Mouse (Mus musculus) forebrain, embryonic 15.5 days (tissue): Measurements from ENCODE around the gene Krt10. TPM values are rescaled to one million over a fixed set of nuclear protein-coding genes. Genes with fewer than 3 reads are reported as not detected.
A peak's percentile ranks its signal among the peaks of the same experiment; 100 is the strongest.

Source experiments
- ATAC-seq: fragments of 200-750 bp; cut with Nextera tagmentation; replicated peaks from 2 replicates; pipeline ENCODE4 v1.8.0; 2017; ENCODE audit warnings: mild to moderate bottlenecking, moderate TSS enrichment, moderate library complexity
- H3K27ac ChIP-seq: fragments of 300-500 bp; sonication (generic); replicated peaks from 2 replicates; pipeline ENCODE4 v1.5.1; 2015; ENCODE audit warnings: mild to moderate bottlenecking, inconsistent platforms
- H3K27me3 ChIP-seq: fragments of 300-500 bp; sonication (generic); 2 replicates; pipeline ENCODE4 v1.6.1; 2015; ENCODE audit warnings: inconsistent platforms
- H3K36me3 ChIP-seq: fragments of 300-500 bp; sonication (generic); 2 replicates; pipeline ENCODE4 v1.6.1; 2015; ENCODE audit warnings: mild to moderate bottlenecking, inconsistent platforms
- H3K4me1 ChIP-seq: fragments of 300-500 bp; sonication (generic); 2 replicates; pipeline ENCODE4 v1.6.1; 2015; ENCODE audit warnings: inconsistent platforms
- H3K4me2 ChIP-seq: fragments of 300-500 bp; sonication (generic); replicated peaks from 2 replicates; pipeline ENCODE4 v1.6.1; 2015; ENCODE audit warnings: mild to moderate bottlenecking, inconsistent platforms
- H3K4me3 ChIP-seq: fragments of 300-500 bp; sonication (generic); 2 replicates; pipeline ENCODE4 v1.5.1; 2015; ENCODE audit warnings: mild to moderate bottlenecking, inconsistent platforms
- H3K9ac ChIP-seq: fragments of 300-500 bp; sonication (generic); replicated peaks from 2 replicates; pipeline ENCODE4 v1.6.1; 2015; ENCODE audit warnings: mild to moderate bottlenecking, inconsistent platforms
- H3K9me3 ChIP-seq: fragments of 300-500 bp; sonication (generic); 2 replicates; pipeline ENCODE4 v1.6.1; 2016; ENCODE audit warnings: inconsistent platforms
- WGBS: fragments of 180-500 bp; shearing (Covaris S2); methylation state at CpG from one replicate; pipeline ENCODE4 v1.1.7; 2015; ENCODE audit warnings: mixed read lengths; 5-methylcytosine and 5-hydroxymethylcytosine counted together
- polyA plus RNA-seq: library from polyadenylated mRNA; unstranded; fragments of >200 nt; fragmentation: Nextera tagmentation; extraction: Ambion mirVana; gene quantifications from 2 replicates; pipeline ENCODE4 v1.2.1, GENCODE M21; 2015

The Krt10 gene
- polyA plus RNA-seq, 1 experiment from 2014 or later: 31.6 TPM

DNA sequence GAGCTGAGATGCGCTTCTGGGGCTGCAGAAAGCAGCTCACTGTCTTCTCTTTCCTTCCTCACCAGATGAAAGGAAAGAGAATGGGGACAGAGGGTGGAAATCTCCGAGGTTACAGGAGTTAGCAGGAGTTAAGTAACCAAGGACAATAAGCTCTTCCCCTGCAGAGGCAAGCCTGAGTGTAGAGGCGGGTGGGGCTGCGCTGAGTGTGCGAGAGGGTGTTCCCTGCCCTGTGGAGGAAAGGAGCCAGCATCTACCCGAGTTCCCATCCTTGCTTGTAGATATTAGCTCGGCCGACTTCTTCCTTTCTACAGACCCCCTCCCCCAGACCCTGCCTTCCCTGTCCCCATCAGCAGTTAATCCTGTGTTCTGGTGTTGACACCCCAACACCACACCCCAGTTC lies 9.7 kb upstream of the Krt10 start:
- no peaks in the 10 kb centered on the region for H3K4me1 ChIP-seq
- 52% methylated on average over 7 of the region's 8 CpGs for WGBS
- no peak overlapping the region for H3K4me2 ChIP-seq
- no peaks in the 10 kb centered on the region for H3K27me3 ChIP-seq
- H3K27ac ChIP-seq: no peak overlapping the region
- H3K4me3 ChIP-seq: no peak overlapping the region
- no peaks in the 10 kb centered on the region for H3K9me3 ChIP-seq
- no peak for ATAC-seq
- no peak overlapping the region for H3K9ac ChIP-seq
- H3K36me3 ChIP-seq: no peaks in the 10 kb centered on the region

GRCm38 (mm10) chr11:99398084-99398483 lies 8.9 kb upstream of the Krt10 start:
- H3K4me2 ChIP-seq: no peak overlapping the region
- no peaks in the 10 kb centered on the region for H3K36me3 ChIP-seq
- no peaks in the 10 kb centered on the region for H3K27me3 ChIP-seq
- H3K27ac ChIP-seq: no peak overlapping the region
- no peak for ATAC-seq
- H3K4me1 ChIP-seq: no peaks in the 10 kb centered on the region
- H3K9ac ChIP-seq: no peak overlapping the region
- 78% methylated on average over 3 of the region's 3 CpGs for WGBS
- H3K9me3 ChIP-seq: no peaks in the 10 kb centered on the region
- H3K4me3 ChIP-seq: no peak overlapping the region

DNA sequence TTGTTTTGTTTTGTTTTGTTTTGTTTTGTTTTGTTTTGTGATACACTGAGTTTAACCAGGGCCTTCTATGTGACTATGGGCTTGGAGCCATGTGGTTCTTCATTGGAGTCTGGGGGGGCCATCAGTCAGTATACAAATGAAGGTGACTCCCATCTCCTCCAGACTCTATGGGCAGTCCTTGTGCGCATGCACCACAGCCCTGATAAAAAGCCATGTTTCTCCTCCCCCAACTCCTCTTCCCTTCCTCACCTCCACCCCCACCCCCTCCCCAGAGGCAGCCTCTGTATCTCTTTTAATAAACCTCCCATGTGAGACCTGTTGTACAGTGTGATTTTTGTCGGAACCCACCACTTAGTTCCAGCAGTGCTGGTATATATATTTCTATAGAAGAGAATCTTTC lies 7.5 kb upstream of the Krt10 start:
- WGBS: 55% methylated on average over 2 of the region's 2 CpGs

GRCm38 (mm10) chr11:99396034-99396433 lies 6.9 kb upstream of the Krt10 start:
- Histone ChIP-seq H3K9me3 (no peaks in the 10 kb centered on the region), H3K27ac (no peak overlapping the region), H3K36me3 (no peaks in the 10 kb centered on the region), H3K4me1 (no peaks in the 10 kb centered on the region), H3K9ac (no peak overlapping the region), H3K4me3 (no peak overlapping the region), H3K27me3 (no peaks in the 10 kb centered on the region), H3K4me2 (no peak overlapping the region)
- no peak for ATAC-seq
- WGBS: 2% methylated on average over 3 of the region's 3 CpGs

More for the DNA sequence above, 7.5 kb upstream of the Krt10 start:
- Histone ChIP-seq H3K36me3 (no peaks in the 10 kb centered on the region), H3K4me2 (no peak overlapping the region), H3K4me3 (no peak overlapping the region), H3K27ac (no peak overlapping the region), H3K4me1 (no peaks in the 10 kb centered on the region), H3K9me3 (no peaks in the 10 kb centered on the region), H3K9ac (no peak overlapping the region), H3K27me3 (no peaks in the 10 kb centered on the region)
- no peak for ATAC-seq

DNA sequence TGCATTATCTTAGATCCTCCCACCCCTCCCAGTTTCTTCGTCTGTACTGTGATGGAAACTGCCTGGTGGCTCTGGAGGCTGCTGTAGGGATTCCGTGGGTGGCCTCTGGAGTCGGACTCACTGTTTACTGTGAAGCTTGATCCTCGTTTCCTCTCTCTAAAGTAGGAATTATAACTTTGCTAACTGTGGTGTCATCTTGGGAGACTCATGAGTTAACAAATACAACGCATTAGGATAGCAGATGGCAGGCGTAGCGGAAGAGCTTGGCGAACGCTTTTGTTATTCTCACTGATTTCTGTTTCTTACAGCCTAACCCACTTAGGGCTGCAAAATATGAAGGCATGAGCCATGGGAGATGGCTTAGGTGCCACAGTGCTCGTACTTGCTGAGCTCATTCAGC lies 3.3 kb upstream of the Krt10 start:
- Histone ChIP-seq H3K9ac (no peak overlapping the region), H3K9me3 (no peaks in the 10 kb centered on the region), H3K27ac (no peak overlapping the region; the same call in 1 of the 2 replicates), H3K36me3 (no peaks in the 10 kb centered on the region), H3K4me3 (no peak overlapping the region), H3K4me1 (no peaks in the 10 kb centered on the region), H3K27me3 (no peaks in the 10 kb centered on the region), H3K4me2 (no peak overlapping the region)
- no peak for ATAC-seq
- WGBS: 81% methylated on average over 10 of the region's 10 CpGs

- WGBS: 83% methylated on average over 6 of the region's 6 CpGs
- Histone ChIP-seq H3K4me2 (no peak overlapping the region), H3K9me3 (no peaks in the 10 kb centered on the region), H3K27ac (no peak overlapping the region), H3K36me3 (no peaks in the 10 kb centered on the region), H3K4me3 (no peak overlapping the region), H3K27me3 (no peaks in the 10 kb centered on the region), H3K9ac (no peak overlapping the region), H3K4me1 (peaks cover 8% of the 10 kb centered on the region; the same call in 1 of the 2 replicates)
- ATAC-seq: no peak
Measured at GRCm38 (mm10) chr11:99391375-99391774, 2.2 kb upstream of the Krt10 start.

DNA sequence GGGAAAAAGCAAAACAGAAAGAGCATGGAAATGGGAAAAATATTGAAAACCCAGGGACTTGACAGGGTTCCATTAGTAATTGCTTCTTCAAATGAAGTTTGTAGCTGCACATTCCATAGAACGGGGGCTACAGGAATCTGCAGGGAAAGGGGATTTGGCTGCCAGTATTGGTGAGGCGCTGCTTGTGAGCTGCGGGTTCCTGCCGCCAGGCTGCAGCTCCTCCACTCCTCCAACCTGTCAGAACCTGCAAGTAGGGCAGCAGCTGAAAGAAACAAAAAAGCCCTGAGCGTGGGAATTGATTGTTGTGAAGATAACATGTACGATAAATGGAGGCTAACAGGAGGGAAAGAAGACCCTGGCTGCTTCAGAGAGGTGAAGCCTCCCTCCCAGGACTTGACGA lies 1.7 kb upstream of the Krt10 start:
- Histone ChIP-seq H3K4me2 (no peak overlapping the region), H3K27me3 (no peaks in the 10 kb centered on the region), H3K27ac (peak overlapping the region; percentile 23; the same call in 1 of the 2 replicates), H3K36me3 (no peaks in the 10 kb centered on the region), H3K9ac (no peak overlapping the region), H3K9me3 (no peaks in the 10 kb centered on the region), H3K4me1 (peaks cover 8% of the 10 kb centered on the region; the same call in 1 of the 2 replicates), H3K4me3 (no peak overlapping the region)
- no peak for ATAC-seq
- 81% methylated on average over 7 of the region's 7 CpGs for WGBS

DNA sequence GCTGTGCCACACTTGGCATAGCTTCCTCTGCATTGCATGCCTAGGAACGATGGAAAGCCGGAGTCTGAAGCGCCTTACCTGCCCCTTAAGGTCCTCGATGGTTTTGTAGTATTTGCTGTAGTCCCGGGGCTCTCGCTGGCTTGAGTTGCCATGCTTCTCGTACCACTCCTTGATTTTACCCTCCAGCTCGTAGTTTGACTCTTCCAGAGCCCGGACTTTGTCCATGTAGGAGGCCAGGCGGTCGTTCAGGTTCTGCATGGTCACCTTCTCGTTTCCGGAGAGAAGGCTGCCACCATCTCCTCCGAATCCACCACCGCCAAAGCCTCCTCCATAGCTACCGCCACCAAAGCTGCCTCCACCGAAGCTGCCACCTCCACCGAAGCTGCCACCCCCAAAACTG lies 503 bp downstream of the Krt10 start:
- Histone ChIP-seq H3K4me2 (no peak overlapping the region), H3K9me3 (no peaks in the 10 kb centered on the region), H3K9ac (no peak overlapping the region), H3K36me3 (no peaks in the 10 kb centered on the region), H3K27ac (no peak overlapping the region), H3K4me1 (peaks cover 10% of the 10 kb centered on the region; the same call in 1 of the 2 replicates), H3K4me3 (no peak overlapping the region), H3K27me3 (no peaks in the 10 kb centered on the region)
- no peak for ATAC-seq
- 92% methylated on average over 18 of the region's 18 CpGs for WGBS

DNA sequence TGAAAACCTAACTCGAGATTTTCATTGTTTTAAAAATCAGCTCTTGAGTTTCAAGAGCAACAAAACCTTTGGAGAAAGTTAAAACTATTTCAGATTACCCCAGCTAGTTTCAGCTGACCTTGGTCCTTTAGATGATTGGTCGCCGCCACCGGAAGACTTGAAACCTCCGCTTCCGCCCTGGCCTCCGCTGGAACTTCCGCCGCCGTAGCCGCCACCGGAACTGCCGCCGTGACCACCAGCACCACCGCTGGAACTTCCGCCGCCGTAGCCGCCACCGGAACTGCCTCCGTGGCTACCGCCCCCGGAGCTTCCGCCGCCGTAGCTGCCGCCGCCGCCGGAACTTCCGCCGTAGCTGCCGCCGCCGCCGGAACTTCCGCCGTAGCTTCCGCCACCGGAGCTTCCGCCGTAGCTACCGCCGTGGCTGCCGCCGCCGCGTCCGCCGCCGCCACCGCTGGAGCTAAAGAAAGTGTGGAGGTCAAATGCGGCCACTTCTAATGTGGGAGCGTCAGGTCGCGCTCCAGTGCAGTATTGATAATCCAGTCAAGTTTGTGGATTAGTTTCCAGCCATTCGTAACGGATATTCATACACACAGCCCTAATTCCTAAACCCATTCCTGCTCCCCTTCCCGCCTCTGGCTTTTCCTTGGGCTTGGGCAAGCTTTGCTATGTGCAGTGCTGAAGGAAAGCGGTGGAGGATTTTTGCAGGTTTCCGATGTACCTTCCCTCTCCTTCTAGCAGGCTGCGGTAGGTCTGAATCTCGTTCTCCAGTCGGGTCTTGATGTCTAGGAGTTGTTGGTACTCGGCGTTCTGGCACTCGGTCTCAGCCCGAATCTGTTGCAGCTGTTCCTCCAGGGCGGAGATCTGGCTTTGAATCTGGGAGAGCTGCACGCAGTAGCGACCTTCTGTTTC lies 3.1 kb downstream of the Krt10 start:
- H3K9me3 ChIP-seq: no peaks in the 10 kb centered on the region
- peak overlapping the region; percentile 46 for H3K9ac ChIP-seq
- peaks cover 10% of the 10 kb centered on the region; the same call in 1 of the 2 replicates for H3K4me1 ChIP-seq
- H3K4me3 ChIP-seq: peak overlapping the region; percentile 51
- no peaks in the 10 kb centered on the region for H3K36me3 ChIP-seq
- peaks cover 5% of the 10 kb centered on the region for H3K27me3 ChIP-seq
- ATAC-seq: peak; percentile 90
- H3K4me2 ChIP-seq: peak overlapping the region; percentile 54
- WGBS: 1% methylated on average over 71 of the region's 71 CpGs
- H3K27ac ChIP-seq: peak overlapping the region; percentile 95

DNA sequence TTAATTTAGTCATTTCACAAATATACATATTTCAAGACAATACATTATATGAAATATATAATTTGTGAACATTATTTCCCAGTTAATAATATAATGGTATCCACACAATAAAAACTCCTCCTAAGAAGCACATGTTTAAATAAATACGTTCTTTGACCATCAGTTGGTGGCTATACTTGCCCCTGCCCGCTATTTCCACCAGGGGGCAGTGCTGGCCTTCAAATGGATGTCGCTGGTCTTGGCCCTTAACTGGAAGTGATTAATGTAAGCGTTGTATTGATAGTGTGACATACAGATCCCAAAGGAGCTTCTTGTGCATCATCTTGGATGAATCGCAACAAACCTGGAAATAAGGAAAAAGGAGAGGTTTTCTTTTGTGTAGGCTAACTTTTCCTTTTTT lies 9.6 kb downstream of the Krt10 start:
- Histone ChIP-seq H3K4me2 (no peak overlapping the region), H3K4me3 (no peak overlapping the region), H3K27me3 (peaks cover 5% of the 10 kb centered on the region), H3K4me1 (no peaks in the 10 kb centered on the region), H3K27ac (no peak overlapping the region), H3K9me3 (no peaks in the 10 kb centered on the region), H3K36me3 (no peaks in the 10 kb centered on the region), H3K9ac (no peak overlapping the region)
- no peak for ATAC-seq
- 15% methylated on average over 5 of the region's 5 CpGs for WGBS

GRCm38 (mm10) chr11:99374803-99375202 lies 14.4 kb downstream of the Krt10 start, which contains the start of gene Krt28:
Krt28 (minus strand) TSS chr11:99374903.
- Histone ChIP-seq H3K27ac (no peak within 1 kb of the TSS), H3K4me1 (no peaks in the 10 kb centered on the region), H3K4me3 (no peak within 1 kb of the TSS), H3K36me3 (no peaks in the 10 kb centered on the region), H3K4me2 (no peak within 1 kb of the TSS), H3K27me3 (no peaks in the 10 kb centered on the region), H3K9me3 (no peaks in the 10 kb centered on the region), H3K9ac (no peak within 1 kb of the TSS)
- 81% methylated on average over 13 of the region's 13 CpGs for WGBS
- no peak for ATAC-seq

- Histone ChIP-seq H3K36me3 (no peaks in the 10 kb centered on the region), H3K4me1 (no peaks in the 10 kb centered on the region), H3K27me3 (no peaks in the 10 kb centered on the region), H3K4me3 (no peak overlapping the region), H3K4me2 (no peak overlapping the region), H3K9me3 (no peaks in the 10 kb centered on the region), H3K9ac (no peak overlapping the region), H3K27ac (no peak overlapping the region)
- 80% methylated on average over 8 of the region's 8 CpGs for WGBS
- no peak for ATAC-seq
Measured at GRCm38 (mm10) chr11:99369853-99370451, 19.2 kb downstream of the Krt10 start.
